Mouse (Mus musculus) embryonic stem cell, embryonic (primary cell): Measurements from ENCODE around the gene Ecm1.

ENCODE experiments used
- CTCF ChIA-PET, 4 experiments: fragments of 300-600 bp in 2 of 4; fragments of 350-600 bp in 2 of 4; sonication (Branson Sonifier 250); formaldehyde crosslinking; loops; one replicate each; lab custom pipeline; 2022; ENCODE audit warnings: inconsistent platforms in 2 of 4; lab: Charles Lee
- POLR2A ChIA-PET, 4 experiments: fragments of 300-600 bp in 2 of 4; fragments of 350-600 bp in 2 of 4; sonication (Branson Sonifier 250); formaldehyde crosslinking; loops; one replicate each; lab custom pipeline; 2022; ENCODE audit warnings: antibody characterized with exemption in 4 of 4, inconsistent platforms in 1 of 4; lab: Charles Lee

Gene Ecm1

DNA sequence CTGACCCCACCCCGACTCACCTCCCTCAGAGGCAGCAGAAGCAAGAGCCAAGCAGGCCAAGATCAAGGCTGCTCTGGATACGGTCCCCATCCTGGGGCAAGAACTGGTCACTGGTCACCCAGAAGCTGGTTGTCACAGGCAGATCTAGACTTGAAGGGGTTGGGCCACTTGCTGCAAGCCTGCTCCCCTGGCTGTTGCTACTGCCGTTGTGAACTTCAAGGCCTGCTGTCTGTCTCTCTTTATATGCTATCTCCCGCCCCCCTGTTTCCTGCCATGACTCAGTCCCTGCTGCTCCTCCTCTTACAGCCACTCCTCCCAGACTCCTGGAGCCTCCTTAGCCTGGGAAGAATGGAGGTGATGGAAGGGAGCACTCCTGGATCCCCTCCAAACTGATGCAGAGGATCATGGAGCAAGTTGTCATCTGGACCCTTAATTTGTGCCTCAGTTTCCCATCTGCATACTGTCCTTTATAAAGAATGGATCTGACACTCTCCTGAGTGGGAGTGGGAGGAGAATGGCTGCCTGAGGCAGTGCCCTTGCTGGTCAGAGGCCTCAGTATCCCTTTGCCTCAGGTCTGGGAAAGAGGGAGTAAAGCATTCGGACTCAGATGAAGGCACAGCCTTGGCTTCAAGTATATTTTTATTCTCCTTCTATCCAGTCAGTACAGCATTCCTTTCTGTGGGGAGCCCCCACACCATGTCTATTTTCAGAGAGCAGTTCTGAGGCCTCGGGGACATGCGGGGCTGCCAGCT lies at the start of gene Ecm1:
TSS of gene Ecm1 (minus strand) at position 217 of the 752 bp plus-strand sequence.
- POLR2A ChIA-PET = interaction anchor here in 3 of 4 experiments (0.5 to 3.5 kb wide), 17 partner anchors 9 to 193 kb away, joined by 3 to 13 read pairs (median 3); partner anchors contain the start of gene Adamtsl4 (in 1 of the 3)
- CTCF ChIA-PET = interaction anchor here in 1 of 4 experiments (1.0 kb wide), 1 partner anchor 222 kb away, joined by 4 read pairs; no protein-coding TSS in a partner anchor

DNA sequence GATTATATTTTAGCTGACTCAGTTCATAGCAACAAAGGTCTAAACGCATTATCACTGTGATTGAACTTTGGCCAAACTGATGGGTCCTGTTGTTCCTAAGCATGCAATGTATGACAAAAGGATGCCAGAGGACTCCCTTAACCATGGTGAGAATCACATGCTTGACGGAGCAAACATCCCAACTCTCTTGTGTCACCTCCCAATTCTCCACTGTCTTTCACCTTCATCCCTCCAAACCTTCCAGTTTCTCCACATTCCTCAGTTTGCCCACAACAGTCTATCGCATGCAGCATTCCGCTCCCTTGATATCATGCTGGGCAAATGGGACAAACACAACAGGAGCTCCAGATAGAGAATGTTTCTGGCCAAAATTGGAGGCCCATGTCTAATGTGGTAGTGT lies 46.1 kb upstream of the Ecm1 start:
- ChIA-PET CTCF (no interaction called here), POLR2A (interaction anchor here in 1 of 4 experiments (0.7 to 1.9 kb wide), 7 partner anchors 11 to 468 kb away, joined by 3 to 6 read pairs (median 4); partner anchors contain the start of gene Golph3l)

DNA sequence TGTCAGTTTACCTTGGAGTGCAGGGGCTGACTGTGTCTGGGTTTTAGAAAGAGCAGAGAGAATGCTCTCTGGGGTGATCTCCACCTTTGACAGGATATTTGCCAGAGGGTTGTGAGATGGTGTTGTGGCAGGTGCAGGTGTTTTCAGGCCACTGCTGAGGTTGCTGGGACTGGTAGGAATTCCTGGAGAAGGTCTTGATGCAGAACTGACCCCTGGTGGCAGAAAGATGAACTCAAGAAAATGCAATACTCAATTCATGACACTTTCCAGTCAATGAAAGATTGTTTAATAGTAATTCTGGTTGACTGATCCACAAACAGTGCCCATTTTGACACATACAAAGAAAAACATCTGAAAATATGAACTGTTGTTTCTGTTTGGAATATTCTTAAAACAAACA lies 32.6 kb upstream of the Ecm1 start:
- ChIA-PET POLR2A (interaction anchor here in 1 of 4 experiments (0.7 kb wide), 1 partner anchor 17 kb away, joined by 3 read pairs; no protein-coding TSS in a partner anchor), CTCF (interaction anchor here in 1 of 4 experiments (0.5 kb wide), 1 partner anchor 87 kb away, joined by 3 read pairs; no protein-coding TSS in a partner anchor)

DNA sequence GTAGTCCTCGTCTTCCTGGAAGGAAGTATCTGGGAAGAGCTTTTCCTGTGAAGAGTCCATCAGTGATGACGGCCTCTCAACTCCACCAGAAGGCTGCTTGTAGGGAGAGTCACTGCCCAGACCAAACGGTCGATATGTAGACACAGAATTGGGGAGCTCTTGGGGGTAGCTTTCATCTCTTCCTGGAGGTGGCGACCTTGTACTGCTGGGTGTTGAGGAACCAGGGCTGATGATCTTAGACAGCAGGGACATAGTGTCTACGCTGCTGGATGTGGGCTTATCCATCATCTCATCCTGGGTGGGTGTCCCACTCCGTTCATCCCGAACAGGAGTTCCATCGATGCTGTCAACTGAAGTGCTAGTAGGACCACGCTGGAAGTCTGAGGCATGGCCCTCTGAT lies 26.2 kb upstream of the Ecm1 start:
- ChIA-PET POLR2A (interaction anchor here in 3 of 4 experiments (0.5 to 1.9 kb wide), 8 partner anchors 15 to 786 kb away, joined by 3 to 5 read pairs (median 3); partner anchors contain the start of gene Golph3l (in 1 of the 3)), CTCF (interaction anchor here in 1 of 4 experiments (1.0 to 1.4 kb wide), 3 partner anchors 77 to 271 kb away, joined by 3 to 4 read pairs (median 3); no protein-coding TSS in a partner anchor)

DNA sequence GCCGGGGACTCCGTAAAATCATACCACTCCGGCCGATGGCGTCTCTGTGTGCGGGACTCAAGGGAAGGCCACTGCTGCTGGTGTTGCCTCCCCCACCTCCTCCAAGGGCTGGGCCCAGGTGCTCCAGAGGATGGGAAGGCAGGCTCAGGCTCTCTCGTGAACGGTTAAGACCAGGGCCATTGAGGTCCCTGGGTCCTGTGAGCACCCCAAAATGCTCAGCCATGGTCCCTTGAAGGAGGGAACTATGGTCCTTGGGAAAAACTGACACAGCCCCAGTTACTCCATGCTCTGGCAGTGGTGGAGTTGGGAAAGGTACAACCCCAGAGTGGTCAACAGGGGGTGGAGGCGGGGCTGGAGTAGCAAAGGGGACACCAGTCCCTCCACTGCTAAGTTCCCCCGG lies 24.4 kb upstream of the Ecm1 start:
- CTCF ChIA-PET = interaction anchor here in 1 of 4 experiments (0.7 kb wide), 1 partner anchor 12 kb away, joined by 3 read pairs; no protein-coding TSS in a partner anchor
- POLR2A ChIA-PET = interaction anchor here in 3 of 4 experiments (0.6 to 1.3 kb wide), 3 partner anchors 175 to 970 kb away, joined by 3 to 4 read pairs (median 4); partner anchors contain the start of gene Golph3l (in 1 of the 3)

DNA sequence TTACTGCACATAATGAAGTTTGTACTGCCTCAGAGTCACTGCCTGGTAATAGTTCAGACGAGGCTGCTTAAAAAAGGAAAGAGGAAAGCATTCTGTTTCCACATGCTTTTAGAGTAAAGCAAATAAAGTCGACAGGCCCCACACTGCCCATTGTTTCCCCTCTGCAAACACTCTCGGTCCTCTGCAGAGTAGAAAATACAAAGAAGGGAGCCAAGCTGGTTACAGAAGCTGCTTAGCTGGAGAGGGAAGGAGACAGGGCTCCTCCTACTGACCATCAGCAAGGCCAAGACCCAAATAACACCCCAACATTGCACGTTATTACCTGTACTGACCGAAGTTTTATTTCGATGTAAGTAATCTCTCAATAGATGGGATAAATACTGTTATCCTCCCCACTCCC lies 23.6 kb upstream of the Ecm1 start:
- CTCF ChIA-PET = no interaction called here
- POLR2A ChIA-PET = interaction anchor here in 2 of 4 experiments (1.4 to 2.5 kb wide), 3 partner anchors 15 to 119 kb away, joined by 3 to 5 read pairs (median 4); partner anchors contain the start of gene Ciart (in 1 of the 2)

DNA sequence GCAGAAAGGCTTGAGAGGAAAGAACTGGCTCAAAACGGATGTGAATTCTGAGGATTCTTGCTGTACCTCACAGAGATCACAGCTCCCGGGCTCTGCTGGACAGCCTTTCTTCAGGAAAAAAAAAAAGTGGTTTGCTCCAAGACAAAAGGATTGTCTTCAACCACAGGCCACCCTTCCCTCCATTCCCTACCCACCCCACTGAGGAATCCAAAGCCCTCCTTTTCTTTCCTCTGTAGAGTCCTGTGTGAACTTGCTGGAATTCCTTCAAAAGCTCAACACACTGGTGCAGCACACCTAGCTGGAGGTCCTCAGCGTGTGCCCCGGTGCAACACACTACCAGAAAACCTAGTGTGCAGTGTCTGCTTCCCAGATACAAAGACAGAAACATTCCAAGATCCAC lies 22.4 kb upstream of the Ecm1 start:
- ChIA-PET POLR2A (interaction anchor here (0.5 to 2.5 kb wide), 18 partner anchors 9 to 699 kb away, joined by 3 to 6 read pairs (median 3); partner anchors contain the start of genes Ciart (in 1 of the 4) and Golph3l (in 1 of the 4)), CTCF (interaction anchor here in 1 of 4 experiments (1.1 kb wide), 1 partner anchor 10 kb away, joined by 3 read pairs; no protein-coding TSS in a partner anchor)

DNA sequence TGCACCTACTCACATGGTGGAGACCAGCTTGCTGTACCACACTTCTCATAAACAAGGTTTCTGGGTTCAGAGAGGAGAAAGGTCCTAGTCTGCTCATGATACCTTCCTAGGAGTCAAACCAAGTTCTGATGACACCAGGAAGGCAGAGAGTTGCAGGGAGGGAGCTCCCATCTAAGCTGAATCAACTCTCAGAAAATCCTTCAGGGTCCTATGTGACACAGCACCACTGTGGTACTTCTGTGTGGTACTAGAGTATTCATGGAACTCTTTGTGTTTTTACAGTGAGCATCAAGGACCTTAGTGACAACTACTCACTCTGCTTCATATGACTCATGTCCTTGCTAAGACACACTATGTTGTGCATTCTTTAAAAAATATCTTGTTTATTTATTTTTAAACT lies 21.3 kb upstream of the Ecm1 start:
- POLR2A ChIA-PET = interaction anchor here in 1 of 4 experiments (0.9 to 2.5 kb wide), 5 partner anchors 9 to 136 kb away, joined by 3 to 5 read pairs (median 4); partner anchors contain the start of gene Ensa
- CTCF ChIA-PET = no interaction called here

DNA sequence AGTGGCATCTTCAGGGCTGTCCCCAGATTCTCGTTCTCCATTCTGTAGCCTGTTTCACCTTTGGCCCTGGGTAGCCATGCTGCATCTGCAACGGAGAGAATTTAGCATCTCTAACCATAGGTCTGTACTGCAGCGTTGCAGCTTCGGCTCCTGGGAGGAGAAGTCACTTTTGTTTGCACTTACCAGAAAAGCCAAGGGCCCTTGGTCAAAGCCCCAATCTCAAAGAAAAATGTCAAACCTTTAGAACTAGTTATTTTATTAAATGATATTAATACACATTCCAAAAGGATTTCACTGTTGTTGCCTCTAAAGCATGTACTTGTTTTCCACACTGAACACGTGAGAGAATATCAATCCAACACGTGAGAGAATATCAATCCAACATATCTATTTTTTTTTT lies 20.7 kb upstream of the Ecm1 start, which contains the start of gene Tars2:
TSS of gene Tars2 (minus strand) at position 101 of the 400 bp plus-strand sequence.
- ChIA-PET CTCF (no interaction called here), POLR2A (interaction anchor here in 1 of 4 experiments (0.9 to 1.0 kb wide), 3 partner anchors 10 to 135 kb away, joined by 3 to 4 read pairs (median 3); partner anchors contain the start of gene Ensa)

DNA sequence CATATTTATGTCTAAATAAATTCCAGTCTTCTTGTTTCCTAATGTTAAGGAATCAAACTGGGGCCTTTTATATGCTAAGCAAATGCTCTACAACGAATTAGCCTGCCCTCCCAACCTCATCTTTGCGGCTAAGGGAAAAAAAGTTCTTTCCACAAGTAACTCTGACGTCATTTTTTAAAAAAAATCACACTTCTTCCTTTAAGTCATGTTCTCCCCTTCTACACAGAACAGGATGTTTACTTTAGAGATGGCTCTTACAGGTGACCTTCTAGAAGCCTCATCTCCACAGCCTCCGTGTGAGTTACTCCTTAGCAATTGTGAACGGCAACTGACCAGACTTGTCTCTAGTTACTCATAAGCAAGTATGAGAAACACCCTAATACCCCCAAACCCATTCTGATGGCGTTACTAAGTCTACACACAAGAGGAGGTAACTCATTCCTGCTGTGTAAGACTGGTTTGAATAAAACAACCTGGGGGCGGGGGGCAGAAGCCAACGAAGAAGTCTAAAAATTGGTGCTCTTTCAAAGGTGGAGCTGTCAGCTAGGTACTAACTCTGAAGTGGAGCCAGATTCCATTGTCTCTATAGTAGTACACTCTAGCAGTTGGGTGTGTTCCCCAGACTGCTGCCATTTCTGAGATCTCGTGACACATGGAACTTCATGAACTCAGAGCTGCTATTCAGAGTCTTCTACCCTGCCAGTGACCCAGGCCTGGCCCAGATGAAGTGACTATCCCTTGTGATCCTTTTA lies 19.3 kb upstream of the Ecm1 start:
- ChIA-PET POLR2A (interaction anchor here in 2 of 4 experiments (0.6 to 1.0 kb wide), 2 partner anchors 16 to 138 kb away, joined by 3 to 4 read pairs; no protein-coding TSS in a partner anchor), CTCF (interaction anchor here in 1 of 4 experiments (0.6 kb wide), 1 partner anchor 100 kb away, joined by 3 read pairs; no protein-coding TSS in a partner anchor)

DNA sequence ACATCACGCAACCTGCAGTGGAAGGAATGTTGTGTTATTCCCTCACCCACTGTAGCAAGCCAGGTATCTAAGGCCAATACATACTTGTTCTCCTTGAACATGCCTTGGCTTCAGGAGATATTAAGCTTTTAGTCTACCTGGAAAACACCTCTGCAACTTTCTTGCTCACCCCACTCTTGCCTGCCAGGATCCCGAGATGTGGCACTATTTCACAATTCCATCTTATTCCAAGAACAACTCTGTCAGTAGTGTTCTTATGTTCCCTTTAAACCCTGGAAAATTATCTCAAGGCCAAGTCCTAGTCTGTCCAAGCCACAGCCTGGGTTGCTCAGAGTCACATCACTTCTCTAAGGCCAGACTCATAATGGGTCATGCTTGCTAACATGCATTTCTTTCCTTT lies 17.4 kb upstream of the Ecm1 start:
- ChIA-PET POLR2A (interaction anchor here in 2 of 4 experiments (0.7 to 2.1 kb wide), 6 partner anchors 12 to 55 kb away, joined by 3 to 7 read pairs (median 4); no protein-coding TSS in a partner anchor), CTCF (interaction anchor here in 2 of 4 experiments (0.5 to 1.1 kb wide), 3 partner anchors 39 to 146 kb away, joined by 3 read pairs; no protein-coding TSS in a partner anchor)

DNA sequence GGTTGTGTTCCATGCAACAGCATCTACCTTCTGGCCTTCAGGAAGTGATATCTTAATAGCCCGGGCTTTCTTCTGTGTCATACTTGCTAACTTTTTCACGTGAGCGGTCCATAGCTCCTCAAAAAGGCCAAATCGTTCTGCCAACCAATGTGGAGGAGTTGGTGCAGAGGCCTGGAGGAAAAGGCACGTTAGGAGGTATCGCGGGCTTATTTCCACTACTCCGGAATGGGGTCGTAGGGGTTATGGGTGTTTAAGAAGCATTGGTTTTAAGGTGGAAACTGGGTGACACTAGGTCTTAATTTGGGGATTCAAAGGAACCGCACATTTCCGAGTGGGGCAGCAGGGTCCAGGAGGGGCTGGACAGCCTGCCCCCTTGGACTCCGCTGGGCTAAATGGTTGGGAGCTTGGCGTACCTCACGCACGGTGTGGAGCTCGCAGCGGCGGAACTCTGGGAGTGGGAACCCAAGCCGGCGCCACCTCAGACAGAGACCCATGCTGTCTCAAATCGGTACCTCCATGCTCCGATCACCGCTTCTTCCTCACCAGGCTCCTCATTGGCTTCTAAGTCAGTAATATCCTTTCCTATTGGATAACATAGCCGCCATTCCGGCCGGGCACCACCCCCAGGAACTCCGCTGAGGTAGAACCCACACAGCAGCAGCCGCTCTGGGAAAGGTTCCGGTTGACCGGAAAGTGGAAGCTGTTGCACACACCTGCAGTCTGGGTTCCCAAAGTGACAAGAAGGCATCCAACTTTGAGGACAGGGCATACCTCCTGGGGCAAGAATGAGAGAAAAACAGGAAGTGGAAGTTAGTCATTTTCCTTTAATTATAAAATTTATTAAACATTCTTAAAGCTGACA lies 15.2 kb upstream of the Ecm1 start:
- CTCF ChIA-PET = interaction anchor here in 3 of 4 experiments (0.6 to 0.9 kb wide), 3 partner anchors 74 to 79 kb away, joined by 3 to 4 read pairs (median 4); no protein-coding TSS in a partner anchor
- POLR2A ChIA-PET = interaction anchor here in 3 of 4 experiments (0.5 to 1.7 kb wide), 33 partner anchors 9 to 612 kb away, joined by 3 to 13 read pairs (median 3); partner anchors contain the start of genes Ecm1 (in 1 of the 3), Mrps21 (in 1 of the 3) and Prpf3 (in 1 of the 3)

DNA sequence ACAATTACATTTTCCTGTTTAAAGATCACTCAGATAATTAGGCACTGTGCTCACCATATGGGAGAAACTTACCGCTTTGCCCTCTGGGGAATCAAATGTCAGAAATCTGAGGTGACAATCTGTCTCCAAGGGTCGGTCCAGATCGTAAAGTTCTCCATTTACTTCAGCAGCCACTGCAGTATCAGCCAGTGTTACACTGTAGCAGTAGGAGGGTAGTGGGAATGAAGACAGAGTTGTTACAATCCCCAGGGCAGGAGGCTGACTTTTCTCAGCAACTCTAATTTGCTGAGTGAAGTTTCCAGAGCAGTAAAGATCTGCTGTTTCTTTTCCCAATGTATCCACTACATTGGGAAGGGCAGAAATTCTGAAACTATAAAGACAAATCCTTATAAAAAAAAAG lies 13.6 kb upstream of the Ecm1 start:
- POLR2A ChIA-PET = interaction anchor here in 1 of 4 experiments (0.7 kb wide), 1 partner anchor 9 kb away, joined by 3 read pairs; no protein-coding TSS in a partner anchor

DNA sequence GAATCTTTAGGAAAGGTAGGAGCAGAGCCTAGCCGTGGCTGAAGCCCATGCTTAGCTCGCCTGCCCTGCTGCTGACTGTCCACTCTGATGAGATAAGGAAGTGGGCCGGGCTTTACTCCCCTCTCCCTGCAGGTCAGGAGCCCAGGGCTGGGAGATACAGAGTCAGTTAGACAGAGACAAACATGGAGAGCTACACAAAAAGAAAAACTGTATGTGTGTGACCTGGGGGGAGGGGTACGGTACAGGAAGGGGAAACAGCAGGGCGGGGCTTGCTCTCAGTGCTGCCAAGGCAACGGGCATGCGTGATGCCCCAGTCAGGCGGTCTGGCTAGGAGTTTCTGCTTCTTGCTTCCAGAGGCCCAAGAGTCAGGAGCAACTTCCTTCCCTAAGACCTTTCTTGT lies 1.0 kb upstream of the Ecm1 start:
- ChIA-PET POLR2A (interaction anchor here in 2 of 4 experiments (0.5 to 3.5 kb wide), 16 partner anchors 8 to 193 kb away, joined by 3 to 13 read pairs (median 4); partner anchors contain the start of genes Adamtsl4 (in 1 of the 2) and Rprd2 (in 1 of the 2)), CTCF (interaction anchor here in 2 of 4 experiments (0.6 to 1.0 kb wide), 2 partner anchors 197 to 223 kb away, joined by 4 read pairs; no protein-coding TSS in a partner anchor)

More for the DNA sequence above, 13.6 kb upstream of the Ecm1 start:
- CTCF ChIA-PET = no interaction called here

DNA sequence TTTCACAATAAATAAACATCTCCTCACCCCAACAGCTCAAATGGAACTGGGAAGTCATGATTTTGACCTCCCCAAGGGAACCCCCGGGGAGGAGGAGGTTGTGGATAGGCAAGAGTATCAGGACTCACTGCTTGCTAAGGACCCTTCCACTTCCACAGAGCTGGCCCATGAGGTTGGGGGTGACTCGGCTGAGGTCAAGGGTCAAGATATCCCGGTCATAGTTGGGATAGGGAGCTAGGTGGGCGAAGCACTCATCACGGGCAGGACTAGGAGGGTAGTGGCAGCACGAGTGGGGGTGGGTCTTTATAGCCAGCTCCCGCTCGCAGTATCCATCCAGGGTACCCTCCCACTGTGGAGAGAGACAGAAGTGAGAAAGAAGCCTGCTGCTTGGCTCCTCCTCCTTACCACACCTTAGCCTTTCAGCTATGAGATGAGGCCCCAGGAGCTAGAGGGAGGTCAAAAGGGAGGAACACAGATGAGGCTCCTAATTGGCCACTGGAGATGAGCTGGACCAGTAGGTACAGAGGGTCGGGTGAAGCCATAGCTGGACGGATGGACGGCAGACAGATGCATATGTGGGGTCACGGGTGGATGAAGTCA lies 4.2 kb downstream of the Ecm1 start:
- ChIA-PET CTCF (interaction anchor here in 3 of 4 experiments (0.5 to 1.5 kb wide), 9 partner anchors 10 to 231 kb away, joined by 3 to 5 read pairs (median 3); no protein-coding TSS in a partner anchor), POLR2A (interaction anchor here (0.5 to 6.0 kb wide), 47 partner anchors 8 to 620 kb away, joined by 3 to 38 read pairs (median 4); partner anchors contain the start of genes Rprd2 (in 2 of the 4) and Ensa (in 1 of the 4))
